Mouse (Mus musculus): ENCODE data around the gene Apex2.

DNA sequence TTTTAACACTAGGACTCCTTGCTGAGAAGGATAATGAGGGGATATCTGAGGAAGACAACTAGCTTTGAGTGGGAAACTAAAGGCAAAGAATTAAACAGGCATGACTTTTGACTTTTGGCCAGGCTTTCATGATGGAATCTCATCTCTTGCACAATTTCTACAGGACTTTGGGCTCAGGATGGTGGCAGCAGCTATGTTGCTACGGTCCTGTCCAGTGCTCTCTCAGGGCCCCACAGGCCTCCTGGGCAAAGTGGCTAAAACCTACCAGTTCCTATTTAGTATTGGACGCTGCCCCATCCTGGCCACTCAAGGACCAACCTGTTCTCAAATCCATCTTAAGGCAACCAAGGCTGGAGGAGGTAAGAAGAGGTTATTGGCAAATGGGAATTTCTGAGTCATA is 37.7 kb downstream of the Apex2 start:
- no peak for TF ChIP-seq GATA1 (IDR thresholded peaks at IDR 0.05; ENCODE audit: borderline replicate concordance, low read length)
- TF ChIP-seq FLI1 (IDR thresholded peaks at IDR 0.05; ENCODE audit: low read length) = no peak

All from megakaryocyte, embryonic 14.5 days (primary cell).